Mouse (Mus musculus) midbrain, postnatal 0 days (tissue): ENCODE data around the gene Golim4. TPM values are rescaled to one million over a fixed set of nuclear protein-coding genes. Genes with fewer than 3 reads are reported as not detected.
A peak's percentile ranks its signal among the peaks of the same experiment; 100 is the strongest.

Source experiments
- ATAC-seq: fragments of 200-750 bp; cut with Nextera tagmentation; 2 replicates; pipeline ENCODE4 v1.8.0; 2017; ENCODE audit warnings: moderate number of reproducible peaks, mild to moderate bottlenecking, moderate TSS enrichment, moderate library complexity; ENCODE audit not compliant: low FRiP score
- DNase-seq: peaks from one replicate; pipeline ENCODE4 v3.0.0-alpha.2; 2015; ENCODE audit warnings: low spot score
- H3K27ac ChIP-seq: fragments of 300-500 bp; sonication (generic); 2 replicates; pipeline ENCODE4 v1.5.1; 2014; ENCODE audit warnings: low read depth, mild to moderate bottlenecking, low read length, mixed read lengths
- H3K27me3 ChIP-seq: fragments of 300-500 bp; sonication (generic); 2 replicates; pipeline ENCODE4 v1.6.1; 2014; ENCODE audit warnings: low read length, control low read depth, mixed read lengths; ENCODE audit not compliant: insufficient read depth
- H3K36me3 ChIP-seq: fragments of 300-500 bp; sonication (generic); 2 replicates; pipeline ENCODE4 v1.6.1; 2014; ENCODE audit warnings: low read length, control low read depth, mixed read lengths; ENCODE audit not compliant: insufficient read depth
- H3K4me1 ChIP-seq: fragments of 300-500 bp; sonication (generic); 2 replicates; pipeline ENCODE4 v1.6.1; 2014; ENCODE audit warnings: mild to moderate bottlenecking, control low read depth, antibody characterized with exemption, low read length, mixed read lengths; ENCODE audit not compliant: insufficient read depth
- H3K4me2 ChIP-seq: fragments of 300-500 bp; sonication (generic); 2 replicates; pipeline ENCODE4 v1.6.1; 2014; ENCODE audit warnings: low read depth, mild to moderate bottlenecking, low read length, mixed read lengths; ENCODE audit not compliant: poor library complexity, severe bottlenecking
- H3K4me3 ChIP-seq: fragments of 300-500 bp; sonication (generic); 2 replicates; pipeline ENCODE4 v1.5.1; 2014; ENCODE audit warnings: low read depth, mild to moderate bottlenecking, low read length, moderate library complexity
- H3K9ac ChIP-seq: fragments of 300-500 bp; sonication (generic); replicated peaks from 2 replicates; pipeline ENCODE4 v1.6.1; 2014; ENCODE audit warnings: mild to moderate bottlenecking, low read length, moderate library complexity, mixed read lengths; ENCODE audit not compliant: poor library complexity, severe bottlenecking
- H3K9me3 ChIP-seq: fragments of 300-500 bp; sonication (generic); 2 replicates; pipeline ENCODE4 v1.6.1; 2016; ENCODE audit warnings: low read length, control low read depth
- CTCF ChIP-seq: IDR thresholded peaks from 2 replicates; pipeline ENCODE4 v1.5.1; 2016; ENCODE audit warnings: antibody characterized with exemption, mild to moderate bottlenecking
- WGBS: fragments of 180-500 bp; shearing (Covaris S2); extraction: QIAGEN DNeasy Blood & Tissue Kit; methylation state at CpG from one replicate; pipeline ENCODE4 v1.1.7; 2014; 5-methylcytosine and 5-hydroxymethylcytosine counted together
- polyA plus RNA-seq: library from polyadenylated mRNA; unstranded; fragments of >200 nt; fragmentation: Nextera tagmentation; extraction: Ambion mirVana; gene quantifications from 2 replicates; pipeline ENCODE4 v1.2.1, GENCODE M21; 2015
- total RNA-seq: library from RNA; depleted of rRNA; stranded (reverse); fragments of >200 nt; gene quantifications from 2 replicates; pipeline ENCODE4 v1.2.3, GENCODE M21; 2014

Gene Golim4
- total and polyA plus RNA-seq, 2 experiments from 2014 or later: 15.4 to 21.7 TPM

GRCm38 (mm10) chr3:75879269-75879668 is 77.5 kb downstream of the Golim4 start:
- Histone ChIP-seq H3K4me1 (no peaks in the 10 kb centered on the region), H3K27me3 (no peaks in the 10 kb centered on the region), H3K4me3 (no peak overlapping the region), H3K9me3 (no peaks in the 10 kb centered on the region), H3K9ac (no peak overlapping the region), H3K4me2 (no peak overlapping the region), H3K36me3 (no peaks in the 10 kb centered on the region), H3K27ac (no peak overlapping the region)
- no peak for ATAC-seq
- TF ChIP-seq CTCF: peak; percentile 39
- DNase-seq: no peak
- 90% methylated on average over 2 of the region's 2 CpGs for WGBS

- DNase-seq (peak; percentile 19), ATAC-seq (no peak)
- H3K4me2 ChIP-seq: no peak overlapping the region
- 67% methylated on average over 1 of the region's 1 CpGs for WGBS
- no peaks in the 10 kb centered on the region for H3K4me1 ChIP-seq
- no peaks in the 10 kb centered on the region for H3K9me3 ChIP-seq
- no peak overlapping the region for H3K9ac ChIP-seq
- no peak overlapping the region for H3K4me3 ChIP-seq
- H3K27ac ChIP-seq: no peak overlapping the region
- no peaks in the 10 kb centered on the region for H3K36me3 ChIP-seq
- no peak for TF ChIP-seq CTCF
- H3K27me3 ChIP-seq: no peaks in the 10 kb centered on the region
Measured at GRCm38 (mm10) chr3:75868886-75869285, 87.9 kb downstream of the Golim4 start.

GRCm38 (mm10) chr3:75864203-75864602 is 92.5 kb downstream of the Golim4 start:
- WGBS: 32% methylated on average over 2 of the region's 2 CpGs
- no peak overlapping the region for H3K4me2 ChIP-seq
- no peaks in the 10 kb centered on the region for H3K36me3 ChIP-seq
- no peaks in the 10 kb centered on the region for H3K9me3 ChIP-seq
- H3K27me3 ChIP-seq: no peaks in the 10 kb centered on the region
- H3K27ac ChIP-seq: no peak overlapping the region
- peak; percentile 45 for TF ChIP-seq CTCF
- no peaks in the 10 kb centered on the region for H3K4me1 ChIP-seq
- no peak overlapping the region for H3K9ac ChIP-seq
- ATAC-seq: no peak
- peak; percentile 42 for DNase-seq
- H3K4me3 ChIP-seq: no peak overlapping the region

- no peak for ATAC-seq
- WGBS: 39% methylated on average over 4 of the region's 4 CpGs
- no peaks in the 10 kb centered on the region for H3K27me3 ChIP-seq
Measured at GRCm38 (mm10) chr3:75861677-75862076, 95.1 kb downstream of the Golim4 start.

GRCm38 (mm10) chr3:75860760-75861159 is 96.0 kb downstream of the Golim4 start:
- Histone ChIP-seq H3K36me3 (no peaks in the 10 kb centered on the region), H3K4me1 (no peaks in the 10 kb centered on the region), H3K9me3 (no peaks in the 10 kb centered on the region), H3K9ac (no peak overlapping the region), H3K4me3 (no peak overlapping the region), H3K4me2 (no peak overlapping the region), H3K27ac (no peak overlapping the region), H3K27me3 (no peaks in the 10 kb centered on the region)
- no peak for TF ChIP-seq CTCF
- DNase-seq: no peak
- 91% methylated on average over 12 of the region's 12 CpGs for WGBS
- ATAC-seq: 0 out of 2 replicates have a peak, but pooled peaks have one; percentile 7

More at GRCm38 (mm10) chr3:75861677-75862076, 95.1 kb downstream of the Golim4 start:
- no peaks in the 10 kb centered on the region for H3K4me1 ChIP-seq
- H3K9me3 ChIP-seq: no peaks in the 10 kb centered on the region
- no peak overlapping the region for H3K9ac ChIP-seq
- H3K4me3 ChIP-seq: no peak overlapping the region
- no peak overlapping the region for H3K27ac ChIP-seq
- no peak overlapping the region for H3K4me2 ChIP-seq
- no peaks in the 10 kb centered on the region for H3K36me3 ChIP-seq
- DNase-seq: no peak
- TF ChIP-seq CTCF: peak; percentile 55

GRCm38 (mm10) chr3:75835286-75835967 is 121.3 kb downstream of the Golim4 start:
- H3K4me1 ChIP-seq: no peaks in the 10 kb centered on the region
- no peak overlapping the region for H3K4me3 ChIP-seq
- no peaks in the 10 kb centered on the region for H3K36me3 ChIP-seq
- no peaks in the 10 kb centered on the region for H3K9me3 ChIP-seq
- H3K27ac ChIP-seq: no peak overlapping the region
- ATAC-seq: no peak
- TF ChIP-seq CTCF: no peak
- H3K27me3 ChIP-seq: no peaks in the 10 kb centered on the region
- no peak overlapping the region for H3K9ac ChIP-seq
- DNase-seq: no peak
- WGBS: 88% methylated on average over 5 of the region's 5 CpGs
- no peak overlapping the region for H3K4me2 ChIP-seq
